Mouse (Mus musculus) lung, postnatal 0 days (tissue): ENCODE data around the gene Klhdc8a. TPM values are rescaled to one million over a fixed set of nuclear protein-coding genes. Genes with fewer than 3 reads are reported as not detected.

Experiments used
- ATAC-seq: fragments of 200-750 bp; cut with Nextera tagmentation; 2 replicates; pipeline ENCODE4 v1.8.0; 2017; ENCODE audit warnings: moderate library complexity
- DNase-seq: peaks from one replicate; pipeline ENCODE4 v3.0.0-alpha.2; 2016; ENCODE audit warnings: low spot score
- H3K27ac ChIP-seq: fragments of 300-500 bp; sonication (generic); 2 replicates; pipeline ENCODE4 v1.5.1; 2014; ENCODE audit warnings: antibody characterized with exemption, mild to moderate bottlenecking, low read length, mixed read lengths
- H3K27me3 ChIP-seq: fragments of 300-500 bp; sonication (generic); replicated peaks from 2 replicates; pipeline ENCODE4 v1.6.1; 2014; ENCODE audit warnings: low read length, mixed read lengths; ENCODE audit not compliant: insufficient read depth
- H3K36me3 ChIP-seq: fragments of 300-500 bp; sonication (generic); 2 replicates; pipeline ENCODE4 v1.6.1; 2014; ENCODE audit warnings: low read length, mixed read lengths; ENCODE audit not compliant: insufficient read depth
- H3K4me1 ChIP-seq: fragments of 300-500 bp; sonication (generic); 2 replicates; pipeline ENCODE4 v1.6.1; 2014; ENCODE audit warnings: antibody characterized with exemption, low read depth, low read length, mixed read lengths; ENCODE audit not compliant: insufficient read depth
- H3K4me2 ChIP-seq: fragments of 300-500 bp; sonication (generic); replicated peaks from 2 replicates; pipeline ENCODE4 v1.6.1; 2014; ENCODE audit warnings: low read depth, mild to moderate bottlenecking, low read length, moderate library complexity, mixed read lengths
- H3K4me3 ChIP-seq: fragments of 300-500 bp; sonication (generic); 2 replicates; pipeline ENCODE4 v1.5.1; 2014; ENCODE audit warnings: low read depth, low read length
- H3K9ac ChIP-seq: fragments of 300-500 bp; sonication (generic); replicated peaks from 2 replicates; pipeline ENCODE4 v1.6.1; 2014; ENCODE audit warnings: low read depth, mild to moderate bottlenecking
- H3K9me3 ChIP-seq: fragments of 300-500 bp; sonication (generic); 2 replicates; pipeline ENCODE4 v1.6.1; 2016; ENCODE audit warnings: low read length, mixed read lengths
- CTCF ChIP-seq: IDR thresholded peaks from 2 replicates; pipeline ENCODE4 v1.5.1; 2016; ENCODE audit warnings: antibody characterized with exemption, mild to moderate bottlenecking
- EP300 ChIP-seq: IDR thresholded peaks from 2 replicates; pipeline ENCODE4 v1.6.1; 2016; ENCODE audit warnings: antibody characterized with exemption, mild to moderate bottlenecking, control low read depth
- WGBS: fragments of 180-500 bp; shearing (Covaris S2); extraction: QIAGEN DNeasy Blood & Tissue Kit; methylation state at CpG from one replicate; pipeline ENCODE4 v1.1.7; 2014; 5-methylcytosine and 5-hydroxymethylcytosine counted together
- polyA plus RNA-seq: library from polyadenylated mRNA; unstranded; fragments of >200 nt; fragmentation: Nextera tagmentation; extraction: Ambion mirVana; gene quantifications from 2 replicates; pipeline ENCODE4 v1.2.1, GENCODE M21; 2015

Gene Klhdc8a
- polyA plus RNA-seq, 1 experiment from 2014 or later = 4.4 TPM

- no peaks in the 10 kb centered on the region for H3K36me3 ChIP-seq
- no peak overlapping the region for H3K4me2 ChIP-seq
- H3K4me1 ChIP-seq = no peaks in the 10 kb centered on the region
- H3K9me3 ChIP-seq = no peaks in the 10 kb centered on the region
- ATAC-seq (no peak), DNase-seq (no peak)
- 0 out of 2 replicates have a peak, but pooled peaks cover 5% of the 10 kb centered on the region for H3K27me3 ChIP-seq
- no peak overlapping the region for H3K4me3 ChIP-seq
- TF ChIP-seq EP300 (no peak), CTCF (no peak)
- 47% methylated on average over 9 of the region's 9 CpGs for WGBS
- H3K27ac ChIP-seq = no peak overlapping the region
- no peak overlapping the region for H3K9ac ChIP-seq
Observed at GRCm38 (mm10) chr1:132304618-132305214, 6.3 kb downstream of the Klhdc8a start.

GRCm38 (mm10) chr1:132306160-132306559, 7.7 kb downstream of the Klhdc8a start:
- ATAC-seq (peak; percentile 39), DNase-seq (peak; percentile 62)
- Histone ChIP-seq H3K27me3 (0 out of 2 replicates have a peak, but pooled peaks cover 2% of the 10 kb centered on the region), H3K4me2 (no peak overlapping the region), H3K9ac (no peak overlapping the region), H3K4me1 (no peaks in the 10 kb centered on the region), H3K9me3 (no peaks in the 10 kb centered on the region), H3K36me3 (no peaks in the 10 kb centered on the region), H3K4me3 (no peak overlapping the region), H3K27ac (no peak overlapping the region)
- peak; percentile 81 for TF ChIP-seq CTCF
- no peak for TF ChIP-seq EP300
- 32% methylated on average over 4 of the region's 4 CpGs for WGBS

- no peak overlapping the region for H3K9ac ChIP-seq
- ATAC-seq (peak; percentile 21; the same call in 1 of the 2 replicates), DNase-seq (no peak)
- no peaks in the 10 kb centered on the region for H3K36me3 ChIP-seq
- 0 out of 2 replicates have a peak, but pooled peaks cover 2% of the 10 kb centered on the region for H3K27me3 ChIP-seq
- WGBS = 18% methylated on average over 4 of the region's 4 CpGs
- no peak overlapping the region for H3K27ac ChIP-seq
- no peak overlapping the region for H3K4me3 ChIP-seq
- no peak for TF ChIP-seq EP300
- TF ChIP-seq CTCF = no peak
- 0 out of 2 replicates have a peak, but pooled peaks cover under 1% of the 10 kb centered on the region for H3K4me1 ChIP-seq
- H3K9me3 ChIP-seq = no peaks in the 10 kb centered on the region
- H3K4me2 ChIP-seq = no peak overlapping the region
Observed at GRCm38 (mm10) chr1:132306808-132307207, 8.4 kb downstream of the Klhdc8a start.

GRCm38 (mm10) chr1:132307962-132308361, 9.5 kb downstream of the Klhdc8a start:
- H3K36me3 ChIP-seq = no peaks in the 10 kb centered on the region
- WGBS = 81% methylated on average over 6 of the region's 6 CpGs
- H3K9ac ChIP-seq = no peak overlapping the region
- H3K9me3 ChIP-seq = no peaks in the 10 kb centered on the region
- ATAC-seq (no peak), DNase-seq (no peak)
- H3K4me3 ChIP-seq = no peak overlapping the region
- H3K27ac ChIP-seq = no peak overlapping the region
- TF ChIP-seq CTCF (0 out of 2 replicates have a peak, but pooled peaks have one; percentile 4), EP300 (no peak)
- H3K27me3 ChIP-seq = 0 out of 2 replicates have a peak, but pooled peaks cover 2% of the 10 kb centered on the region
- no peak overlapping the region for H3K4me2 ChIP-seq
- H3K4me1 ChIP-seq = 0 out of 2 replicates have a peak, but pooled peaks cover 4% of the 10 kb centered on the region

GRCm38 (mm10) chr1:132308674-132309073, 10.2 kb downstream of the Klhdc8a start:
- 0 out of 2 replicates have a peak, but pooled peaks cover 2% of the 10 kb centered on the region for H3K27me3 ChIP-seq
- DNase-seq (no peak), ATAC-seq (no peak)
- H3K27ac ChIP-seq = no peak overlapping the region
- no peak overlapping the region for H3K4me3 ChIP-seq
- no peaks in the 10 kb centered on the region for H3K36me3 ChIP-seq
- H3K4me1 ChIP-seq = 0 out of 2 replicates have a peak, but pooled peaks cover 4% of the 10 kb centered on the region
- TF ChIP-seq CTCF (no peak), EP300 (no peak)
- WGBS = 76% methylated on average over 7 of the region's 7 CpGs
- no peak overlapping the region for H3K4me2 ChIP-seq
- no peak overlapping the region for H3K9ac ChIP-seq
- no peaks in the 10 kb centered on the region for H3K9me3 ChIP-seq

GRCm38 (mm10) chr1:132310754-132311153, 12.3 kb downstream of the Klhdc8a start:
- H3K36me3 ChIP-seq = no peaks in the 10 kb centered on the region
- DNase-seq = no peak
- no peaks in the 10 kb centered on the region for H3K9me3 ChIP-seq
- 0 out of 2 replicates have a peak, but pooled peaks cover 4% of the 10 kb centered on the region for H3K4me1 ChIP-seq
- no peak overlapping the region for H3K27ac ChIP-seq
- H3K27me3 ChIP-seq = 0 out of 2 replicates have a peak, but pooled peaks cover 2% of the 10 kb centered on the region
- H3K4me2 ChIP-seq = no peak overlapping the region
- no peak for ATAC-seq
- 58% methylated on average over 7 of the region's 7 CpGs for WGBS
- no peak overlapping the region for H3K9ac ChIP-seq
- TF ChIP-seq CTCF (no peak), EP300 (no peak)
- H3K4me3 ChIP-seq = no peak overlapping the region
